In the genomic region with DNA sequence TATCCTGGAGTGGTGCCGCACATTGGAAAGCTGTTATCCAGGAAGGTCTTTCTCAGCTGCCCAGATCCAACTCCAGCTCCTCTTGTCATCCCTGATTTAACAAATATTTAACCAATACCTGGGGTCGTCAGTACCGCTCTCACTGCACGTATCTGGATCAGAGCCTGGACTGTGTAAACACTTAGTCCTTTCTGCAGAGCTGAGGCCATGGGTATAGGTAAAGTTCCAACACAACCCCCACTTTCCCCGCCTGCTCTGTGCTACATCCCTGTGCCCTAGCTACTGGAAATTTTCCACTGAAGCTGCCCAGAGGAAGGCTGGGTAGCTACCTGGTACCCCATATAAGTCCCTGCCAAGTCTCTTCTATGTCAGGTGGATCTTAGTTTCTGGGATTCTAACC, we compare ENCODE assay signal across 21 mouse cellular contexts.
"Had no signal": no experiment of that assay in that cellular context is flagged by ENCODE, and none has a peak within 500 bp of the region (broad histone marks: within the 10 kb centered on the region; RNA-seq: fewer than 3 reads in every experiment).

No protein-coding gene starts in this region.

- H3K9me3 ChIP-seq: limb, embryonic 12.5 days; limb, embryonic 15.5 days; neural tube, embryonic 12.5 days; neural tube, embryonic 15.5 days; stomach, embryonic 15.5 days had no signal

- ATAC-seq: intestine, embryonic 16.5 days; lung, postnatal 0 days had no signal

- H3K27me3 ChIP-seq: neural tube, embryonic 15.5 days; stomach, embryonic 15.5 days had no signal

- H3K4me3 ChIP-seq: limb, embryonic 12.5 days; limb, embryonic 15.5 days; neural tube, embryonic 12.5 days; neural tube, embryonic 15.5 days; stomach, embryonic 15.5 days had no signal

- H3K4me2 ChIP-seq: limb, embryonic 12.5 days; limb, embryonic 15.5 days; midbrain, embryonic 11.5 days; neural tube, embryonic 12.5 days; neural tube, embryonic 15.5 days; stomach, embryonic 15.5 days had no signal

- H3K27ac ChIP-seq: limb, embryonic 12.5 days; limb, embryonic 15.5 days; neural tube, embryonic 12.5 days; neural tube, embryonic 15.5 days; stomach, embryonic 15.5 days had no signal

- DNase-seq: kidney, adult 18-20 months; kidney, adult 9 months; kidney, postnatal 14 days; kidney, postnatal 4 days; left cerebral cortex, postnatal 4 days; lung, adult 18-20 months; lung, postnatal 36 days; midbrain, embryonic 14.5 days; retina, postnatal 1 day; right cerebral cortex, postnatal 25 days; spleen, adult 18-20 months; thymus, adult 2 months; thymus, postnatal 14 days had no signal

- H3K9ac ChIP-seq: limb, embryonic 12.5 days; limb, embryonic 15.5 days; neural tube, embryonic 12.5 days; neural tube, embryonic 15.5 days; stomach, embryonic 15.5 days had no signal

- H3K36me3 ChIP-seq: limb, embryonic 12.5 days; limb, embryonic 15.5 days; neural tube, embryonic 12.5 days; neural tube, embryonic 15.5 days; stomach, embryonic 15.5 days had no signal
